Mouse (Mus musculus) bone marrow macrophage, adult 2 months (primary cell): ENCODE results near the gene S100a9. TPM values are rescaled to one million over a fixed set of nuclear protein-coding genes. Genes with fewer than 3 reads are reported as not detected.

Source experiments
- H3K27ac ChIP-seq: 2 replicates; pipeline ENCODE4 v1.5.1; 2012; ENCODE audit warnings: low read depth, low read length; ENCODE audit not compliant: insufficient read depth
- H3K4me1 ChIP-seq: 2 replicates; pipeline ENCODE4 v1.6.1; 2012; ENCODE audit warnings: low read length; ENCODE audit not compliant: control insufficient read depth, insufficient read depth
- H3K4me3 ChIP-seq: 2 replicates; pipeline ENCODE4 v1.5.1; 2012; ENCODE audit warnings: mild to moderate bottlenecking, low read length, moderate library complexity; ENCODE audit not compliant: insufficient read depth
- CTCF ChIP-seq: IDR thresholded peaks from 2 replicates; pipeline ENCODE4 v1.5.1; 2012; ENCODE audit warnings: low read depth, mild to moderate bottlenecking, low read length, moderate library complexity
- POLR2A ChIP-seq: IDR thresholded peaks from 2 replicates; pipeline ENCODE4 v1.6.1; 2012; ENCODE audit warnings: mild to moderate bottlenecking, low read depth, low read length, borderline replicate concordance
- polyA plus RNA-seq: library from polyadenylated mRNA; stranded (reverse); fragments of >200 nt; gene quantifications from 2 replicates; pipeline ENCODE4 v1.2.4, GENCODE M21; 2012; ENCODE audit not compliant: missing spikeins, insufficient read depth, insufficient read length

Gene S100a9
- polyA plus RNA-seq, 1 experiment: 23.9 TPM

DNA sequence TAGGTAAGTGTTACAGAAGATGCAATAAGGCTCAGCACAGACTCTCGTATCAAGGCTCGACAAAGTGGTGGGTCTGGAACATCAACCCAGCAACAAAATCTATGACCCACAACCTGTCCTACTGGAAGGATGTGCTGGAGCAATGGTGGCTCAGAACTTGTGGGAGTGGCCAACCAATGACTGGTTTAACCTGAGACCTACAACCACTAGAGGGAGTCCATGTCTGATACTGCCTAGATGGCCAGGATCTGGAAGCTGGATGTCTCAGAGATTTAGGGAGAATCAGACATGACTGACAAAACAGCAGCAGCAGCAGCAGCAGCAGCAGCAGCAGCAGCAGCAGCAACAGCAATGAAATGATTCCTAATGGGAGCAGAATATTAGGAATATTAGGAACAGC is 31.3 kb downstream of the S100a9 start:
- H3K4me3 ChIP-seq: no peak overlapping the region
- no peak overlapping the region for H3K27ac ChIP-seq
- TF ChIP-seq POLR2A (no peak), CTCF (no peak)
- peaks cover 22% of the 10 kb centered on the region for H3K4me1 ChIP-seq

DNA sequence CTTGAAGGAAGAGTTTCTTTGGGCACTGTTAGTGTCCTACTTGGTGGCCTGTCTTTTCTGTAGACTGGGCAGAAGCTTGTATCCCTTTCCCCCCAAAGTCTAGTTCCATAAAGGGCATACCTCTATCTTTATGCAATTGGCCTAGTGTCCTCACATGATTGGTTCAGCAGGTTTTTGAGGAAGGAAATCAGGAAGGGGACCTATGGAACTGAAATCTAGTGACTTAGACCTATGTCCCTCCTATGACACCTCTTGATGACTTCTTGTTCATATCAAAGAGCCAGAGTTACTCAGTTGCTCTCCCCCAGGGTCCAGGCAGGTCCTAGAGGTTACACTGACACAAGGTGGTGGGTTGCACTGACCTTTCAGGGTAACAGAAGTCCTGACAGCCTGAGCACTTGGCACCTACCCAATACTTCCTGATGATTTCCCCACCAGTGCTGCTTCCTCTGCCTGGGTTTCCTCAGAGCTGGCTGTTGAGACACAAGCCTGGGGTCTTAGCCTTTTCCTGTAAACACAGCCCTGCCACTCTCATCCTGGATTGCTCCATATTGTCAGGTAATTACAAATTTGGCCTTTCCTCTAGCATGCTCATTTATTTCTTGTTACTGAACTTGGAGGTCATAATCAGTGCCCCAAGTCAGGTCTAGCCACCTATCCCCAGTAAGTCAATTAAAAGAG is 36.0 kb downstream of the S100a9 start:
- TF ChIP-seq CTCF (no peak), POLR2A (no peak)
- peaks cover 8% of the 10 kb centered on the region for H3K4me1 ChIP-seq
- no peak overlapping the region for H3K4me3 ChIP-seq
- H3K27ac ChIP-seq: no peak overlapping the region

DNA sequence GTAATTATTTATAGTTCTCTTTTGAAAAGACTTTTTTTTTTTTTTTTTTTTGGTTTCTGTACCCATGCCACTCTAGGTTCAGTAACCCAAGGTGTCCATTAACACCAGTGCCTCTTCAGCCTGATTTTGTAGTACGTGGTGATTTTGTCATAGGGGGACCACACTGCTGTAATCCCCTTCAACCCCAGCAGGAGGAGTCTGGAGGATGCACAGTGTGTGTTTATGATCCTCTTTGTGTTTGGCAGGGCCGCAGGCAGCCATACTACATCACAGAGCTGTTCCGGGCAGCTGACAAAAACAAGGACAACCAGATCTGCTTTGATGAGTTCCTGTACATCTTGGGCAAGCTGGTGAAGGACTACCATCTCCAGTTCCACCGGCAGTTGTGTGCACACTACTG is 38.1 kb downstream of the S100a9 start:
- no peak for TF ChIP-seq POLR2A
- TF ChIP-seq CTCF: no peak; the same call in 1 of the 2 replicates

DNA sequence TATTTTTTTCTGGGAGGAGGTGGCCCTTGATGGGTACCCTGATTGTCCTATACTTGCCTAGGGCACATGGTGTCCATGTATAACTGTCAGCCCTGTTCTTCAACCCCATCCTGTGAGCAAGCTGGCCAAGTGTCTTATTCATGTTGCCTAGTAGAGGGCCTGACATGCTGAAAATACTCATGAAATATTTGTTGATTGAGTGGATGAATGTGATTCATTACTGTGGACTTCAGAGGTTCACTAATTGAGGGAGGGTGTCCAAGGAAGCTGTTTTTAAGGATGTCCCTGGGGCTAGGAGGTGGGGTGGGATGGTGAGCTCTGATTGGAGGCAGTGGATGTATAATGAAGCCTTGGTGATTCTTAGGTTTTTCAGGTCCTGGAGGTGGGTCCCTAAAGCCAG is 41.8 kb downstream of the S100a9 start, which contains the start of gene S100a7a:
Gene S100a7a (plus strand): TSS at position 301 of the 400 bp plus-strand sequence.
- TF ChIP-seq CTCF (no peak), POLR2A (no peak)
- H3K4me1 ChIP-seq: no peaks in the 10 kb centered on the region

More for the DNA sequence above, 38.1 kb downstream of the S100a9 start:
- peaks cover 8% of the 10 kb centered on the region for H3K4me1 ChIP-seq
- no peak overlapping the region for H3K27ac ChIP-seq
- no peak overlapping the region for H3K4me3 ChIP-seq

DNA sequence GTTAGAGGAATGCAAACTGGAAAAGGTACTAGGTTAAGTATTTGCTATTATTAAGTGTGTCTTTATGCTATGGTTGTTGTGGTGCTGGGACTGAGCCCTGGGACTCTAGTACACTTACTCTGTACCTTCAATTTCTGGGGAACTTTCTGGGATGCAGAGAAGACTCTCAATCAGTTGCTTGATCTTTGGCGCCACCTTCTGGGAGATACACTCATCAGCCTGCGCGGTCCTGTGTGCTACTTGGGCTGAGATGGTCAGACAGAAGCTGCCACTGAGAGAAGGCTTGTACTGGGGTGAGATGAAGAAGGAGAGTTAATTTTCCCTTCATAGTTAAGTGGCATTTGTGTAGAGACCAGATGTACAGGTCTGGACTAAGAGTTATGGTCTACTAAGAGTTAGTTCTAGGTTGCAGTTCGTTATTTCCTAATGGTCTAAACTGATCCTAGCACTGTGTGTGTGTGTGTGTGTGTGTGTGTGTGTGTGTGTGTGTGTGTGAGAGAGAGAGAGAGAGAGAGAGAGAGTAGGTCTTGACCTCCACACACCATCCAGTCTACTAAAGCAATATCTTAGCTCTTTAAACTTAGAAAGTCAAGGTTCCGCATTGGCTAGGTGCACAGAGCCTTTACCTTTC is 42.5 kb downstream of the S100a9 start:
- TF ChIP-seq POLR2A (no peak), CTCF (peak; percentile 72)
- H3K4me1 ChIP-seq: no peaks in the 10 kb centered on the region
- no peak overlapping the region for H3K4me3 ChIP-seq
- no peak overlapping the region for H3K27ac ChIP-seq

More for the DNA sequence above, 41.8 kb downstream of the S100a9 start, which contains the start of gene S100a7a:
- Histone ChIP-seq H3K27ac (no peak within 1 kb of the TSS), H3K4me3 (no peak within 1 kb of the TSS)

DNA sequence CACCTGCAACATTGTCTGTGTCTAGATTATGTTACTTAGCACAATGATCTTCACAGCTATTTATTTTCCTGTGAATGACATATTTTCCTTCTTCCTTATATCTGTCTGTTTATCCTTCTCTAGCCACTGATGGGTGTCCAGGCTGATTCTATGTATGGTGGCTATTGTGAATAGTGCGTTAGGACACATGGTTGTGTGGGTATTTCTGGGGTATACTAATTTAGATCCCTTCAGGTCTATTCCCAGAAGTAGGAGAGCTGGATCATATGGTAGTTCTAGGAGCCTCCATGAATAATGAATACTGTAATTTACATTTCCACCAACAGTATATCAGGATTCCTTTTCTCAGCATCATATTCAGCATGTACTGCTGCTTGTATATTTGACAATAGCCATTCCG is 45.7 kb downstream of the S100a9 start:
- Histone ChIP-seq H3K4me1 (no peaks in the 10 kb centered on the region), H3K27ac (no peak overlapping the region), H3K4me3 (no peak overlapping the region)
- TF ChIP-seq POLR2A: no peak
- no peak for TF ChIP-seq CTCF

DNA sequence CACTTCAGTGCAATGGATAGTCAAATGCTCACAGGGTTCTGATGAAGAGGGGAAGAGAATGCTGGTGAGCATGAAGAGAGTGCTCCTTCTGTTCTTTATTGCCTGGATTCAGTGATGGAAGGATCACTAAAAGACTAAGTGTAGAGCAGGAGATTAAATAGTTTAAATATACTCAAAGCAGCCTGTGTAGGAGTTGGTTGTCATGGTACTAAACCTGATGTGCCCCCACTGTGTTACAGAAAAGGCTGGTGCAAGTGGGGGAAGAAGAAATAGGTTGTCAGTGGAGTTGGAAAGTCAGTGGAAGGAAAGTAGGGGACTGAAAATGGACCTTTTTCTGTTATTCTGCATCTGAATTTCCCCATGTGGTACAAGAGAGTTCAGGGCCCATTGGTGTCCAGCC is 46.5 kb downstream of the S100a9 start:
- no peak for TF ChIP-seq POLR2A
- no peak for TF ChIP-seq CTCF
- Histone ChIP-seq H3K27ac (no peak overlapping the region), H3K4me1 (no peaks in the 10 kb centered on the region)

DNA sequence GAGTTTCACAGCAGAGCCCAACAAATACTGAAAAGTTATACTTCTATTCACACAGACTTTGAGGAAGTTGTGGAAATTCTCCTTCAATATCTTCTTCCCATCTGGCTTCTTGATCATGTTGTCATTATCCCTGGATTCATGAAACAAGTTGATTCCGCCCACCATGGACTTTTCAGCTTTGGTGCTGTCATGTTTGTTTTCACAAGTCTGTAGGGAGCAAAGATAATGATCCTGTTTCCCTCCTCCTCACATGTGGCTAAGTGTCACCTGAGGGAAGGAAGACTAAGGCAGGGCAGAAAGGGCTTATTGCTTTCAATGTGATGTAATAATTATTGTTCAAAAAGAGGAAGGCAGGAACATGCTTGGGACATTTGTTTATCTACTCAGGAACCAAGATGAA is 48.2 kb downstream of the S100a9 start:
- Histone ChIP-seq H3K4me1 (no peaks in the 10 kb centered on the region), H3K4me3 (no peak overlapping the region), H3K27ac (no peak overlapping the region)
- TF ChIP-seq POLR2A: no peak
- TF ChIP-seq CTCF: no peak

More for the DNA sequence above, 46.5 kb downstream of the S100a9 start:
- no peak overlapping the region for H3K4me3 ChIP-seq

DNA sequence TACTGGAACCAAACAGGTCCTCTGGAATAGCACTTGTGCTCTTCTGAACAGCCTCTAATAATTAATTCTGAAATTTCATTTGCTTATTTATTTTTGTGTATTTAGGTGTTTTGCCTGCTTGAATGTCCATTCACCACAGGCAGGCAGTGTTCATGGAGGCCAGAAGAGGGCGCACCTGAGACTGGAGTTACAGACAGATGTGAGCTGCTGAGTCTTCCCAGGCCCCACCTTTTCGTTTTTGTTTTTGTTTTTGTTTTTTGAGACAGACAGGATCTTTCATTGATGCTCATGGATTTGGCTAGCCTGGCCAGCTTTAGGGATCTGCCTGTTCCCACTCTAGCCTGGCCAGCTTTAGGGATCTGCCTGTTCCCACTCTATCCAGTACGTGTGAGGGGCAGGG is 51.3 kb downstream of the S100a9 start:
- peaks cover 4% of the 10 kb centered on the region; the same call in 1 of the 2 replicates for H3K4me1 ChIP-seq
- no peak overlapping the region for H3K4me3 ChIP-seq
- no peak for TF ChIP-seq POLR2A
- peak; percentile 60 for TF ChIP-seq CTCF
- H3K27ac ChIP-seq: no peak overlapping the region

Other genes starting within 250 kb of the S100a9 start
- gene Npr1, start 229.9 kb downstream of the S100a9 start, polyA plus RNA-seq: 0.17 and 0.89 TPM in 2 replicates
- 29.3 and 29.8 TPM in 2 replicates for gene Ilf2, start 219.6 kb downstream of the S100a9 start, polyA plus RNA-seq
- 96.6 and 101 TPM in 2 replicates for gene Snapin, start 204.7 kb downstream of the S100a9 start, polyA plus RNA-seq
- 56.9 and 59.9 TPM in 2 replicates for gene Chtop, start 186.2 kb downstream of the S100a9 start, polyA plus RNA-seq
- gene S100a1, start 181.3 kb downstream of the S100a9 start, polyA plus RNA-seq: 228 and 247 TPM in 2 replicates
- gene S100a13, start 181.3 kb downstream of the S100a9 start, polyA plus RNA-seq: 120 and 139 TPM in 2 replicates
- 0.40 TPM in 1 of 2 replicates, not detected in the other for gene S100a14, start 168.9 kb downstream of the S100a9 start, polyA plus RNA-seq
- gene S100a16, start 158.5 kb downstream of the S100a9 start, polyA plus RNA-seq: 0.50 TPM in 1 of 2 replicates, not detected in the other
- not detected in 2 replicates for gene S100a3, start 135.1 kb downstream of the S100a9 start, polyA plus RNA-seq
- not detected in 2 replicates for gene S100a2, start 105.5 kb downstream of the S100a9 start, polyA plus RNA-seq
- not detected in 2 replicates for gene Gm42674, start 93.8 kb downstream of the S100a9 start, polyA plus RNA-seq
- gene S100a4, start 92.0 kb downstream of the S100a9 start, polyA plus RNA-seq: 2,861 and 3,059 TPM in 2 replicates
- gene S100a5, start 87.2 kb downstream of the S100a9 start, polyA plus RNA-seq: not detected in 2 replicates
- 1,285 and 1,346 TPM in 2 replicates for gene S100a6, start 82.8 kb downstream of the S100a9 start, polyA plus RNA-seq
- gene S100a7a, start 41.7 kb downstream of the S100a9 start, polyA plus RNA-seq: 0.63 TPM in 1 of 2 replicates, not detected in the other
- 16.7 and 16.9 TPM in 2 replicates for gene S100a8, start 26.7 kb downstream of the S100a9 start, polyA plus RNA-seq
- gene Pglyrp4, start 31.2 kb upstream of the S100a9 start, polyA plus RNA-seq: not detected in 2 replicates
- gene Gm5849, start 82.2 kb upstream of the S100a9 start, polyA plus RNA-seq: not detected in 2 replicates